Mouse (Mus musculus) kidney, embryonic 16.5 days (tissue): ENCODE measurements around the gene Pea15a. TPM values are rescaled to one million over a fixed set of nuclear protein-coding genes. Genes with fewer than 3 reads are reported as not detected.
A peak's percentile ranks its signal among the peaks of the same experiment; 100 is the strongest.

Experiments used
- ATAC-seq: fragments of 200-750 bp; cut with Nextera tagmentation; 2 replicates; pipeline ENCODE4 v1.8.0; 2017; ENCODE audit warnings: moderate TSS enrichment; ENCODE audit not compliant: low FRiP score, low TSS enrichment
- H3K27ac ChIP-seq: fragments of 300-500 bp; sonication (generic); 2 replicates; pipeline ENCODE4 v1.5.1; 2014; ENCODE audit warnings: low read length
- H3K27me3 ChIP-seq: fragments of 300-500 bp; sonication (generic); 2 replicates; pipeline ENCODE4 v1.6.1; 2014; ENCODE audit warnings: low read length, control low read depth, mixed read lengths; ENCODE audit not compliant: insufficient read depth
- H3K36me3 ChIP-seq: fragments of 300-500 bp; sonication (generic); 2 replicates; pipeline ENCODE4 v1.6.1; 2014; ENCODE audit warnings: low read length, control low read depth, mixed read lengths; ENCODE audit not compliant: insufficient read depth
- H3K4me1 ChIP-seq: fragments of 300-500 bp; sonication (generic); 2 replicates; pipeline ENCODE4 v1.6.1; 2014; ENCODE audit warnings: low read length, control low read depth, mixed read lengths; ENCODE audit not compliant: insufficient read depth
- H3K4me2 ChIP-seq: fragments of 300-500 bp; sonication (generic); replicated peaks from 2 replicates; pipeline ENCODE4 v1.6.1; 2014; ENCODE audit warnings: low read depth, low read length
- H3K4me3 ChIP-seq: fragments of 300-500 bp; sonication (generic); 2 replicates; pipeline ENCODE4 v1.5.1; 2014; ENCODE audit warnings: mild to moderate bottlenecking, low read length
- H3K9ac ChIP-seq: fragments of 300-500 bp; sonication (generic); replicated peaks from 2 replicates; pipeline ENCODE4 v1.6.1; 2014; ENCODE audit warnings: low read length
- H3K9me3 ChIP-seq: fragments of 300-500 bp; sonication (generic); 2 replicates; pipeline ENCODE4 v1.6.1; 2016; ENCODE audit warnings: low read length, control low read depth
- WGBS: fragments of 180-500 bp; shearing (Covaris S2); extraction: QIAGEN DNeasy Blood & Tissue Kit; methylation state at CpG from one replicate; pipeline ENCODE4 v1.1.7; 2014; 5-methylcytosine and 5-hydroxymethylcytosine counted together
- polyA plus RNA-seq: library from polyadenylated mRNA; unstranded; fragments of >200 nt; fragmentation: Nextera tagmentation; extraction: Ambion mirVana; gene quantifications from 2 replicates; pipeline ENCODE4 v1.2.1, GENCODE M21; 2015

Pea15a gene
- polyA plus RNA-seq, 1 experiment from 2014 or later = 129 TPM

DNA sequence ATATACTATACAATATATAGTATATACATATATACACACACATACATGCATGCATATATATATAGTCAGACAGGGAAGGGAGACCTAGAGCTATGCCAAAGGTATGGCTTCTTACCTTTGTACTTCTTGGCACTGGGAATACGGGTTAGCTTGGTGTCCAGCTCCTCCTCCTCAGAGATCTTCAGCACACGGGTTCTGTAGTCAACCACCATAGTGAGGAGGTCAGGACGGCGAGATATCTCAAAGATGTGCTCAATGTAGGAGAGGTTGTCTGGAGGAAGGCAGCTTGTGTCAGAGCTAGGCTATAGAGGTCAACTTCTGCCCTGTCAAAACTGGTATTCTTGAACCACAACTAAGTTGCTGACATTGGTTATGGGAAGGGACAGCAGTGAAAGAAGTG is 7.6 kb downstream of the Pea15a start:
- no peaks in the 10 kb centered on the region for H3K27me3 ChIP-seq
- H3K27ac ChIP-seq = no peak overlapping the region
- no peak for ATAC-seq
- H3K4me3 ChIP-seq = no peak overlapping the region
- no peaks in the 10 kb centered on the region for H3K9me3 ChIP-seq
- H3K9ac ChIP-seq = no peak overlapping the region
- WGBS = 89% methylated on average over 4 of the region's 4 CpGs
- H3K36me3 ChIP-seq = peaks cover 57% of the 10 kb centered on the region
- no peak overlapping the region for H3K4me2 ChIP-seq
- peaks cover 31% of the 10 kb centered on the region for H3K4me1 ChIP-seq

DNA sequence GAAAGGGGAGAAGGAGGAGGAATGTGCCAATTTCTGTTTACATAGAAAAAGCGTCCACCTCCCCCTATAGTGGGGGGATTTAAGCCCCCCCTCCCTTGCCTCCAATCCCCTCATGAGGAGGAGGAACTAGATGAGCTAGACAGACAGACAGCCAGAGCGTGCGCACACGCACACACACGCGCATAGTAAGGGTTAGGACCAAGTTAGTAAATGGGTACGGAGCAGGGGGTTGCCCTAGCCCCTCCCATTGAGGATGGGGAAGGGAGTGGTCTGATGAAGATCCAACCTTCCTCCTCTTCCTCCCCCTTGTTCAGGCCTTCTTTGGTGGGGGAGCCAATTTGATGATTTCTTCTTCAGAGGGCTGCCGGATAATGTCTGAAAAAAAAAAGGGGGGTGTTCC is 8.3 kb downstream of the Pea15a start:
- H3K9me3 ChIP-seq = no peaks in the 10 kb centered on the region
- ATAC-seq = no peak
- H3K4me3 ChIP-seq = no peak overlapping the region
- H3K27ac ChIP-seq = no peak overlapping the region
- H3K4me1 ChIP-seq = peaks cover 24% of the 10 kb centered on the region
- H3K4me2 ChIP-seq = no peak overlapping the region
- peaks cover 64% of the 10 kb centered on the region for H3K36me3 ChIP-seq
- WGBS = 91% methylated on average over 8 of the region's 8 CpGs
- no peak overlapping the region for H3K9ac ChIP-seq
- no peaks in the 10 kb centered on the region for H3K27me3 ChIP-seq

DNA sequence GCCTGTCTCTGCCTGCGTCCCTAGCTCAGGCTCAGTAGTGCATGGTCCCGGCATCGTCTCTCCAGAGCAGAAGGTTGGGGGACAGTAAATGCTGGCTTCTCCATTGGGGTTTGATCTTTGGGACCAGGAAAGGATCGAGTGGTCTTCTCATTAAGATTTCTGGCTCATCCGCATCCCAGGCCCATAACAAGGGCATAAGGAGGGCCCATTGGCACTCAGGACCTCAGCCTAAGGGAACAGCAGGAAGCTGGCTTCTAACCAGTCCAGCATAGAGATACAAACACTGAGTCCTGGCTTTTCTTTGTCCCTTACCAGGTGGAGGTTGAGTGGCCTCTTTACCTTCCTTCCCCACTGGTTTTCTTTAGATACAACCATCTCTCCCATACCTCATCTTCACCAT is 8.8 kb downstream of the Pea15a start:
- H3K27me3 ChIP-seq = no peaks in the 10 kb centered on the region
- WGBS = 84% methylated on average over 5 of the region's 5 CpGs

DNA sequence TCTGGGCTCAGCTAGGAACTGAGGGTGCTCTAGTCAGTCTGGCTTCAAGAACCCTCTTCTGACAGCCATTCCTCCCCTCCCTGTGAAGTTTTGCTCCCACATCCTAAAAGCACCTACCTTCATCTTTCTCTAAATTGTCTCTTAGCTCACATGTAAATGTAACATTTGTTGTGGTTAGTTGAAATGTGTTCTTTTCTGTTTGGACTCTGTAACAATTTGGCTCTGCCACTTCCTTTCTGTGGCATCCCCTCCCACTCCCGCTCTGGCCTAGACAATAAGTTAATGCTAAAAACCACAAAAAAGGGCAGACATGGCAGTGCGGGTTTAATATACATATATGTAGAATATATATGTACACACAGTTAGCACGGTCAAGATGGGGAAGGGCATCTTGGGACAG is 9.5 kb downstream of the Pea15a start:
- H3K4me3 ChIP-seq = no peak overlapping the region
- H3K4me1 ChIP-seq = peaks cover 13% of the 10 kb centered on the region
- ATAC-seq = no peak
- no peak overlapping the region for H3K9ac ChIP-seq
- no peaks in the 10 kb centered on the region for H3K27me3 ChIP-seq
- WGBS = 88% methylated on average over 3 of the region's 3 CpGs
- no peak overlapping the region for H3K4me2 ChIP-seq
- H3K27ac ChIP-seq = no peak overlapping the region
- H3K9me3 ChIP-seq = no peaks in the 10 kb centered on the region
- H3K36me3 ChIP-seq = peaks cover 71% of the 10 kb centered on the region

More for the DNA sequence above, 8.8 kb downstream of the Pea15a start:
- H3K27ac ChIP-seq = no peak overlapping the region
- H3K9me3 ChIP-seq = no peaks in the 10 kb centered on the region
- H3K36me3 ChIP-seq = peaks cover 64% of the 10 kb centered on the region
- peaks cover 20% of the 10 kb centered on the region for H3K4me1 ChIP-seq
- H3K9ac ChIP-seq = no peak overlapping the region
- no peak overlapping the region for H3K4me3 ChIP-seq
- ATAC-seq = no peak
- H3K4me2 ChIP-seq = no peak overlapping the region

DNA sequence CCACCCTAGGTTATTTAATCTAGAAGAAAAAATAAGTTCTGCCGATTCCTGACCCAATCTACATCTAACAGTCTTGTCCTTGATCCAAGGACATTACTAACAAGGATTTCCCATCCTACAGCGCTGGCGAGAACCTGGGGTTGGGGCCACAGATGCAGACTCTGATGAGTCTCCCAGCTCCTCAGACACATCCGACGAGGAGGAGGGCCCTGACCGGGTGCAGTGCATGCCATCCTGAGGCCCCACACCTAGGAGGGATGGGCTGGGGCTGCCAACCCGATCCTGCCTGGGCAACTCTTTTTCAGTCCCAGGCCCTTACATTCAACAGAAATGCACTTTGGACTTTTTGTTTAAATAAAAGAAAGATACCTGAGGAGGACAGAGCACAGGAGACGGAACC is 12.2 kb downstream of the Pea15a start:
- ATAC-seq = no peak
- H3K9me3 ChIP-seq = no peaks in the 10 kb centered on the region
- no peak overlapping the region for H3K9ac ChIP-seq
- H3K4me1 ChIP-seq = no peaks in the 10 kb centered on the region
- WGBS = 80% methylated on average over 8 of the region's 8 CpGs
- H3K27me3 ChIP-seq = no peaks in the 10 kb centered on the region
- H3K4me3 ChIP-seq = no peak overlapping the region
- no peak overlapping the region for H3K27ac ChIP-seq
- no peak overlapping the region for H3K4me2 ChIP-seq
- H3K36me3 ChIP-seq = peaks cover 81% of the 10 kb centered on the region

DNA sequence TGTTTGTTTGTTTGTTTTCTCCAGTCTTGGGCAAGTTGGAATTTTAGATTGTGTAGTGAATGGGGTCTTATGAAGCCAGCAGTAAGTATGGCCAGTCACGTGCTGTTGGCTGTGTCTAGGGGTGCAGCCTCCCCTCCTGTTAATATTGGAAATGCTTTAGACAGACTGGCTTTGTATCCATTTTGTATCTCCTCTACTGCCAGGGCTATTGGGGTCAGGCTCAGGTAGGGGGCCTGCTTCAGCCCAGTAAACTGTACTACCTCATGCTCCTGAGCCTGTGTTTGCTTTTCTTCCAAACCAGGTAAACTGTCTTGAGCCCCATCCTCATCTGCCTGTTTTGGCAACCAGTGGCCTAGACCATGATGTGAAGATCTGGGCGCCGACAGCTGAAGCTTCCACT is 14.4 kb downstream of the Pea15a start:
- no peak for ATAC-seq
- no peaks in the 10 kb centered on the region for H3K27me3 ChIP-seq
- no peaks in the 10 kb centered on the region for H3K9me3 ChIP-seq
- H3K9ac ChIP-seq = no peak overlapping the region
- H3K27ac ChIP-seq = no peak overlapping the region
- H3K4me3 ChIP-seq = no peak overlapping the region
- no peak overlapping the region for H3K4me2 ChIP-seq
- WGBS = 94% methylated on average over 3 of the region's 3 CpGs
- peaks cover 80% of the 10 kb centered on the region for H3K36me3 ChIP-seq
- no peaks in the 10 kb centered on the region for H3K4me1 ChIP-seq

DNA sequence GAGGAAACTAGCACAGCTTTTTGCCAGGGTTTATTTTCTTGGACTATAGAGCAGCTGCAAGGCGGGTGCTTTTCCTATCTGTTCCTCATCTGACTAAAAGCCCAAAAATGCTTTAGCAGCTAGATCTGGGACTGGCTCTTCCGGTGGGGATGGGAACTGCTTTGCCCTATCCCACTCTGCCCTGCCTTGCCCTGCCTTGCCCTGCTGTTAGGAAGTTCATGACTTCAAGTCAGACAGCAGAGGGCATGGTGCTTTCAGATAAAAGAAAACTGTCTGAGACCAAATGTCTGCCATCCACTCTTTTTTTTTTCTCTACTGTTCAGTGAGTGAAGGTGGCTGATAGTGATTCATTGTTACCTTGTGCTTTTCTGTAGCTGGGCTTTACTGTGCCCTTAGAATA is 15.0 kb downstream of the Pea15a start:
- WGBS = 83% methylated on average over 2 of the region's 2 CpGs
- ATAC-seq = no peak
- Histone ChIP-seq H3K4me1 (no peaks in the 10 kb centered on the region), H3K9ac (no peak overlapping the region), H3K36me3 (peaks cover 80% of the 10 kb centered on the region), H3K9me3 (no peaks in the 10 kb centered on the region), H3K27ac (no peak overlapping the region), H3K4me3 (no peak overlapping the region), H3K4me2 (no peak overlapping the region), H3K27me3 (no peaks in the 10 kb centered on the region)

DNA sequence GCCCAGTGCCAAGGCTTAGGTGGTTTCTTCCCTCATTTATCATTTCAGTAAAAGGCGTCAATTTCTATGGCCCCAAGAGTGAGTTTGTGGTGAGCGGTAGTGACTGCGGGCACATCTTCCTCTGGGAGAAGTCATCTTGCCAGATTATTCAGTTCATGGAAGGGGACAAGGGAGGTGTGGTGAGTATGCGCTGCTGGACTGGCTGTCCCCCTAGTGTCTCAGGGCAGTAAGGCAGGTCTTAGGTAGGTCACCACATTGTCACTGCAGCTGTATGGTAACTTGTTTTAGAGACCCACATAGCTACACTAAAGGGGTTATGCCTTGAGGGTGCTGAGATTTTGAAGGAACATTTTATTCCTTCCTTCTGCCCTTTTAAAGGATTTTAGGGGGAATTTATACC is 17.7 kb downstream of the Pea15a start:
- no peaks in the 10 kb centered on the region for H3K4me1 ChIP-seq
- no peak overlapping the region for H3K4me2 ChIP-seq
- no peaks in the 10 kb centered on the region for H3K27me3 ChIP-seq
- peaks cover 69% of the 10 kb centered on the region for H3K36me3 ChIP-seq
- H3K27ac ChIP-seq = no peak overlapping the region
- no peak for ATAC-seq
- no peak overlapping the region for H3K4me3 ChIP-seq
- H3K9me3 ChIP-seq = no peaks in the 10 kb centered on the region
- 77% methylated on average over 4 of the region's 4 CpGs for whole genome bisulfite sequencing
- no peak overlapping the region for H3K9ac ChIP-seq

DNA sequence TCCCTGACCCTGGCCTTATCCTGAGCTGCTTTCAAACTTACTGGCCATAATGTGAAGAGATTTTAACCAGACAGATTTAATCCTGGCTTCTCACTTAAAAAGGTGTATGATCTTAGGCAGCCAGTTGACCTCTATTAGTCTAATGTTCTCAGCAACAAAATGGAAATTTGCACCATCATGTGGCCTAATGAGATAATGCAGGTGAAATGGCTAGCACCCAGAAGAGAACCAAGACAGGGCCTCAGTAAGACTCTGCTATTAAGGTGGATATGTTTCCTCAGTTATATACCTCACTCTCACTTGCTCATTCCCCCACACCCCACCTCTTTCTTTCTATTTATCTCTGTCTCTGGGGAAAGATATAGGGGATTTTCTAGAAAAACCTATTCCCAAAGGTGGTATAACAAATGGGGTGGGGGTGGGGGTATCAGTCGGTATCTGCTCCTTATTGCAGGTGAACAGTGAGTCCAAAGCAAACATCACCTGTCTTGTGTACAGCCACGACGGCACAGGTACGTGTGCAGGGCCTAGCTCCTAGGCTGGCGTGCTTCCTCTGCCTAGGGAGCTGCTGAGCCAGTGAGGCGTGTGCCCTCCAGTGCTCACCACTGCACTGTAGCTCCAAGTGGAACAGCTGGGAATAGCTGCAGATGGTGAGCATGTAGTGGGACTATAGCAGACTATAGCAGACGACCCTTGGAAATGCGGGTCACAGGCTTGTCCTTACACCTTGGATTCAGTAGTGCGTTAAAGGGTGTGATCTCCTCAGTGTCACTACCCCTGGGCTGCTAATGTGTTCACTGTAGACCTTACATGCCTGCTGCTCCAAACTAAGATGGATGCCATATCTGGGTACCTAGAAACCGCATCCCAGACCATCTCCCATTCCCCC is 20.0 kb downstream of the Pea15a start:
- ATAC-seq = peak; percentile 59; the same call in 1 of the 2 replicates
- Histone ChIP-seq H3K27me3 (no peaks in the 10 kb centered on the region), H3K9me3 (no peaks in the 10 kb centered on the region), H3K27ac (no peak overlapping the region), H3K9ac (no peak overlapping the region), H3K4me3 (no peak overlapping the region), H3K4me1 (no peaks in the 10 kb centered on the region), H3K36me3 (peaks cover 60% of the 10 kb centered on the region), H3K4me2 (no peak overlapping the region)
- WGBS = 95% methylated on average over 10 of the region's 10 CpGs

DNA sequence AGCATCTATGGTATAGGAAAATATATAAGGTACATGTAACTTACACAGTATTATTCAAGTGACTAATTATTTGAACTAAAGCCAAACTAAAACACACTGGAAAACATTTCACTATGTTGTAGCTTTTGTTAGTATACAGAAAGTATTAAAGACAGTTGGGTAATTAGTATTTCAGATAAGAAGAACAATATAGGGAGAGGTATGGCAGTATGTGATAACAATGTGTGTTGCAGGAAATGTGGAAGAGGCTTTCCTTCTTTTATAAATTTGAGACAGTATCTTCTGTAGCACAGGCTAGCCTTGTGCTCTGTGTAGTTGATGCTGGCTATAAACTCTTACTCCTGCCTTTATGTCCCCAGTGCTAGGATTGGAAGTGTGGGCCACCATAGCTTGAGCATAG is 22.7 kb downstream of the Pea15a start:
- peaks cover 51% of the 10 kb centered on the region for H3K36me3 ChIP-seq
- no peak overlapping the region for H3K4me3 ChIP-seq
- ATAC-seq = no peak
- H3K27ac ChIP-seq = no peak overlapping the region
- no peak overlapping the region for H3K4me2 ChIP-seq
- H3K27me3 ChIP-seq = no peaks in the 10 kb centered on the region
- no peak overlapping the region for H3K9ac ChIP-seq
- H3K4me1 ChIP-seq = no peaks in the 10 kb centered on the region
- no peaks in the 10 kb centered on the region for H3K9me3 ChIP-seq
